Mouse (Mus musculus) thymus, adult 2 months (tissue): ENCODE results near the gene Mark3.

Experiments used
- CTCF ChIP-seq: fragments of 200-500 bp; IDR thresholded peaks from 2 replicates; pipeline ENCODE4 v1.5.1; 2012; ENCODE audit warnings: mild to moderate bottlenecking, control low read depth, low read length, moderate library complexity, borderline replicate concordance; ENCODE audit not compliant: control insufficient read depth, poor library complexity, insufficient read depth; ENCODE audit errors: extremely low read depth
- POLR2A ChIP-seq: fragments of 200-500 bp; IDR thresholded peaks from 2 replicates; pipeline ENCODE4 v1.6.1; 2012; ENCODE audit warnings: mild to moderate bottlenecking, low read length, control low read depth, moderate library complexity; ENCODE audit not compliant: control insufficient read depth, poor library complexity, insufficient read depth; ENCODE audit errors: extremely low read depth

DNA sequence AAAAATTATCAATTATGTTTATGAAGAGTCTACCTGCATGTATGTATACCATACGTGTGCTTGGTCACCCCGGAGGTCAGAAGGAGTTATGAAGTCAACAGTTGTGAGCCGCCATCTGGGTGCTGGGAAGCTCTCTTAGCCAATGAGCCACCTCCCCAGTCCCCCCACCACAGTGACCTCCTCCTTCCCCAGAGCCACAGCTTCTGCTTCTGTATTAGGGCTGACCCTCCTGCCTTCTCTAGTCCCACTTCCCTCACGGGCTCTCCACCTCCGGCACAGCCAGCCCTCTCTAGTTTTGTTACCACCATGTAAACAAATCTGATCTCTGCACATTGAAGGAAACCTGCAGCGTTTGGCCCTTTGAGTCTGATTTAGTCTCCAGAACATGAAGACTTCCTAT lies 16.8 kb upstream of the Mark3 start:
- TF ChIP-seq POLR2A: no peak
- TF ChIP-seq CTCF: no peak
